Mouse (Mus musculus): Measurements from ENCODE around the gene C77080. TPM values are rescaled to one million over a fixed set of nuclear protein-coding genes. Genes with fewer than 3 reads are reported as not detected.
A peak's percentile ranks its signal among the peaks of the same experiment; 100 is the strongest.

Gene C77080
- polyA plus RNA-seq, 1 experiment, result 0.12 TPM

- H3K4me3 ChIP-seq (replicated peaks), result no peak overlapping the region
- TF ChIP-seq TAL1 (IDR thresholded peaks at IDR 0.05; ENCODE audit: low read length) (no peak), GATA1 (IDR thresholded peaks at IDR 0.05; ENCODE audit: low read length) (no peak)
Observed at GRCm38 (mm10) chr4:129292831-129293230, 31.6 kb upstream of the C77080 start.

GRCm38 (mm10) chr4:129289671-129290070, 28.5 kb upstream of the C77080 start:
- H3K4me3 ChIP-seq (replicated peaks), result no peak overlapping the region
- H3K9me3 ChIP-seq (ENCODE audit: control insufficient read depth, low read length), result no peaks in the 10 kb centered on the region
- TF ChIP-seq TAL1 (IDR thresholded peaks at IDR 0.05; ENCODE audit: low read length) (no peak), GATA1 (IDR thresholded peaks at IDR 0.05; ENCODE audit: low read length) (no peak)
- no peaks in the 10 kb centered on the region for H3K36me3 ChIP-seq (ENCODE audit: control insufficient read depth)
- H3K4me1 ChIP-seq (ENCODE audit: control insufficient read depth), result peaks cover 12% of the 10 kb centered on the region
- peaks cover 51% of the 10 kb centered on the region for H3K27me3 ChIP-seq (ENCODE audit: control insufficient read depth)

More at GRCm38 (mm10) chr4:129292831-129293230, 31.6 kb upstream of the C77080 start:
- Histone ChIP-seq H3K4me1 (ENCODE audit: control insufficient read depth) (peaks cover 15% of the 10 kb centered on the region), H3K27me3 (ENCODE audit: control insufficient read depth) (peaks cover 22% of the 10 kb centered on the region), H3K36me3 (ENCODE audit: control insufficient read depth) (no peaks in the 10 kb centered on the region), H3K9me3 (ENCODE audit: control insufficient read depth, low read length) (no peaks in the 10 kb centered on the region)

- Histone ChIP-seq H3K4me3 (replicated peaks) (no peak overlapping the region), H3K9me3 (ENCODE audit: control insufficient read depth, low read length) (no peaks in the 10 kb centered on the region), H3K36me3 (ENCODE audit: control insufficient read depth) (no peaks in the 10 kb centered on the region), H3K4me1 (ENCODE audit: control insufficient read depth) (peaks cover 9% of the 10 kb centered on the region), H3K27me3 (ENCODE audit: control insufficient read depth) (peaks cover 57% of the 10 kb centered on the region)
- TF ChIP-seq TAL1 (IDR thresholded peaks at IDR 0.05; ENCODE audit: low read length) (no peak), GATA1 (IDR thresholded peaks at IDR 0.05; ENCODE audit: low read length) (no peak)
Observed at GRCm38 (mm10) chr4:129288067-129288466, 26.9 kb upstream of the C77080 start.

GRCm38 (mm10) chr4:129287472-129287981, 26.3 kb upstream of the C77080 start, which contains the start of gene Sync:
Gene Sync (plus strand): TSS chr4:129287617.
- Histone ChIP-seq H3K36me3 (ENCODE audit: control insufficient read depth) (no peaks in the 10 kb centered on the region), H3K9me3 (ENCODE audit: control insufficient read depth, low read length) (no peaks in the 10 kb centered on the region), H3K4me1 (ENCODE audit: control insufficient read depth) (peaks cover 9% of the 10 kb centered on the region), H3K4me3 (replicated peaks) (peak within 1 kb of the TSS; percentile 38), H3K27me3 (ENCODE audit: control insufficient read depth) (peaks cover 59% of the 10 kb centered on the region)
- TF ChIP-seq GATA1 (IDR thresholded peaks at IDR 0.05; ENCODE audit: low read length) (no peak), TAL1 (IDR thresholded peaks at IDR 0.05; ENCODE audit: low read length) (no peak)

- H3K36me3 ChIP-seq (ENCODE audit: control insufficient read depth), result no peaks in the 10 kb centered on the region
- no peaks in the 10 kb centered on the region for H3K9me3 ChIP-seq (ENCODE audit: control insufficient read depth, low read length)
- H3K27me3 ChIP-seq (ENCODE audit: control insufficient read depth), result peaks cover 63% of the 10 kb centered on the region
- TF ChIP-seq TAL1 (IDR thresholded peaks at IDR 0.05; ENCODE audit: low read length) (no peak), GATA1 (IDR thresholded peaks at IDR 0.05; ENCODE audit: low read length) (no peak)
- peaks cover 9% of the 10 kb centered on the region for H3K4me1 ChIP-seq (ENCODE audit: control insufficient read depth)
- H3K4me3 ChIP-seq (replicated peaks), result peak overlapping the region; percentile 31
Observed at GRCm38 (mm10) chr4:129286683-129287471, 25.7 kb upstream of the C77080 start.

GRCm38 (mm10) chr4:129286001-129286682, 24.9 kb upstream of the C77080 start:
- H3K9me3 ChIP-seq (ENCODE audit: control insufficient read depth, low read length), result no peaks in the 10 kb centered on the region
- H3K27me3 ChIP-seq (ENCODE audit: control insufficient read depth), result peaks cover 63% of the 10 kb centered on the region
- TF ChIP-seq GATA1 (IDR thresholded peaks at IDR 0.05; ENCODE audit: low read length) (no peak), TAL1 (IDR thresholded peaks at IDR 0.05; ENCODE audit: low read length) (no peak)
- peaks cover 9% of the 10 kb centered on the region for H3K4me1 ChIP-seq (ENCODE audit: control insufficient read depth)
- no peaks in the 10 kb centered on the region for H3K36me3 ChIP-seq (ENCODE audit: control insufficient read depth)
- H3K4me3 ChIP-seq (replicated peaks), result no peak overlapping the region

- Histone ChIP-seq H3K4me1 (ENCODE audit: control insufficient read depth) (peaks cover 9% of the 10 kb centered on the region), H3K9me3 (ENCODE audit: control insufficient read depth, low read length) (peaks cover 4% of the 10 kb centered on the region; the same call in 1 of the 2 replicates), H3K4me3 (replicated peaks) (no peak overlapping the region), H3K36me3 (ENCODE audit: control insufficient read depth) (no peaks in the 10 kb centered on the region), H3K27me3 (ENCODE audit: control insufficient read depth) (peaks cover 60% of the 10 kb centered on the region)
- no peak for TF ChIP-seq GATA1 (IDR thresholded peaks at IDR 0.05; ENCODE audit: low read length)
- TF ChIP-seq TAL1 (IDR thresholded peaks at IDR 0.05; ENCODE audit: low read length), result no peak
Observed at GRCm38 (mm10) chr4:129284685-129285084, 23.5 kb upstream of the C77080 start.

- Histone ChIP-seq H3K36me3 (ENCODE audit: control insufficient read depth) (no peaks in the 10 kb centered on the region), H3K27me3 (ENCODE audit: control insufficient read depth) (peaks cover 48% of the 10 kb centered on the region), H3K4me1 (ENCODE audit: control insufficient read depth) (peaks cover 9% of the 10 kb centered on the region), H3K4me3 (replicated peaks) (no peak overlapping the region), H3K9me3 (ENCODE audit: control insufficient read depth, low read length) (peaks cover 4% of the 10 kb centered on the region; the same call in 1 of the 2 replicates)
- TF ChIP-seq TAL1 (IDR thresholded peaks at IDR 0.05; ENCODE audit: low read length) (no peak), GATA1 (IDR thresholded peaks at IDR 0.05; ENCODE audit: low read length) (no peak)
Observed at GRCm38 (mm10) chr4:129283226-129283625, 22.0 kb upstream of the C77080 start.

- Histone ChIP-seq H3K4me1 (ENCODE audit: control insufficient read depth) (peaks cover 9% of the 10 kb centered on the region), H3K36me3 (ENCODE audit: control insufficient read depth) (no peaks in the 10 kb centered on the region), H3K4me3 (replicated peaks) (no peak overlapping the region), H3K27me3 (ENCODE audit: control insufficient read depth) (peaks cover 48% of the 10 kb centered on the region), H3K9me3 (ENCODE audit: control insufficient read depth, low read length) (peaks cover 4% of the 10 kb centered on the region; the same call in 1 of the 2 replicates)
- no peak for TF ChIP-seq TAL1 (IDR thresholded peaks at IDR 0.05; ENCODE audit: low read length)
- no peak for TF ChIP-seq GATA1 (IDR thresholded peaks at IDR 0.05; ENCODE audit: low read length)
Observed at GRCm38 (mm10) chr4:129282786-129283185, 21.6 kb upstream of the C77080 start.

Data from erythroblast, embryonic 14.5 days (primary cell).